Mouse (Mus musculus): Measurements from ENCODE around the gene Zfp472. TPM values are rescaled to one million over a fixed set of nuclear protein-coding genes. Genes with fewer than 3 reads are reported as not detected.
"Not testable (repeated sequence)": the region's sequence is repeated elsewhere in the genome, so short reads cannot be mapped to it uniquely, and the experiment has no call there.

Zfp472 gene
- total RNA-seq, 2 experiments from 2014 or later = 4.7 to 5.0 TPM

DNA sequence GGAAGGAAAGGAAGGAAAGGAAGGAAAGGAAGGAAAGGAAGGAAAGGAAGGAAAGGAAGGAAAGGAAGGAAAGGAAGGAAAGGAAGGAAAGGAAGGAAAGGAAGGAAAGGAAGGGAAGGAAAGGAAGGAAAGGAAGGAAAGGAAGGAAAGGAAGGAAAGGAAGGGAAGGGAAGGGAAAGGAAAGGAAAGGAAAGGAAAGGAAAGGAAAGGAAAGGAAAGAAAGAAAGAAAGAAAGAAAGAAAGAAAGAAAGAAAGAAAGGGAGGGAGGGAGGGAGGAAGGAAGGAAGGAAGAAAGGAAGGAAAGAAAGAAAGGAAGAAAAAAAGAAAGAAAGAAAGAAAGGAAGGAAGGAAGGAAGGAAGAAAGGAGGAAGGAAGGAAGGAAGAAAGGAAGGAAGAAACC, 54.8 kb downstream of the Zfp472 start:
- DNase-seq = not testable (repeated sequence)

Other genes with a start within 250 kb of the Zfp472 start
- gene Zfp871, start 177.5 kb upstream of the Zfp472 start, total RNA-seq (2021) = 100 to 1,000 TPM in 1 of 2 experiments, 10 to 100 TPM in 1; 98.6 to 106 TPM
- gene Zfp811, start 155.9 kb upstream of the Zfp472 start, total RNA-seq (2021) = 1 to 10 TPM; 7.0 to 7.9 TPM
- 10 to 100 TPM; 32.0 to 33.8 TPM for gene Zfp799, start 135.6 kb upstream of the Zfp472 start, total RNA-seq (2021)
- 10 to 100 TPM in 1 of 2 experiments, 1 to 10 TPM in 1; 7.6 to 11.5 TPM for gene Zfp870, start 74.2 kb upstream of the Zfp472 start, total RNA-seq (2021)
- 1 to 10 TPM; 4.3 to 4.6 TPM for gene Cyp4f14, start 48.5 kb upstream of the Zfp472 start, total RNA-seq (2021)
- gene Cyp4f13, start 18.4 kb upstream of the Zfp472 start, total RNA-seq (2021) = 10 to 100 TPM; 23.4 to 24.1 TPM
- gene Zfp952, start 27.3 kb downstream of the Zfp472 start, total RNA-seq (2021) = 10 to 100 TPM; 16.8 to 17.3 TPM
- gene Zfp763, start 67.6 kb downstream of the Zfp472 start, total RNA-seq (2021) = 10 to 100 TPM; 19.7 to 24.3 TPM
- gene 4921501E09Rik, start 102.2 kb downstream of the Zfp472 start, total RNA-seq (2021) = not detected
- 10 to 100 TPM; 17.8 to 20.2 TPM for gene Zfp563, start 123.5 kb downstream of the Zfp472 start, total RNA-seq (2021)
- gene Morc2b, start 173.9 kb downstream of the Zfp472 start, total RNA-seq (2021) = 1 to 10 TPM; 3.0 to 4.6 TPM
- not detected for gene Olfr55, start 202.6 kb downstream of the Zfp472 start, total RNA-seq (2021)
- not detected for gene Olfr239, start 225.5 kb downstream of the Zfp472 start, total RNA-seq (2021)

All from layer of hippocampus, postnatal 36 days (tissue).